Mouse (Mus musculus) lung, adult 18-20 months (tissue): ENCODE measurements around the gene Rnf19b.

Experiments used
- DNase-seq, 2 experiments: peaks; one replicate each; pipeline ENCODE4 v3.0.0; 2022; ENCODE audit warnings: mixed read lengths in 2 of 2

Rnf19b gene

GRCm38 (mm10) chr4:129120520-129121445, 62.7 kb downstream of the Rnf19b start:
- DNase-seq = peak; percentile 33 to 47

- DNase-seq = no peak
These were observed 63.6 kb downstream of the Rnf19b start, which contains the start of gene Hpca for GRCm38 (mm10) chr4:129121569-129122086. Gene Hpca (minus strand): TSS chr4:129122036.

GRCm38 (mm10) chr4:129122107-129122506, 64.0 kb downstream of the Rnf19b start:
- no peak for DNase-seq

DNA sequence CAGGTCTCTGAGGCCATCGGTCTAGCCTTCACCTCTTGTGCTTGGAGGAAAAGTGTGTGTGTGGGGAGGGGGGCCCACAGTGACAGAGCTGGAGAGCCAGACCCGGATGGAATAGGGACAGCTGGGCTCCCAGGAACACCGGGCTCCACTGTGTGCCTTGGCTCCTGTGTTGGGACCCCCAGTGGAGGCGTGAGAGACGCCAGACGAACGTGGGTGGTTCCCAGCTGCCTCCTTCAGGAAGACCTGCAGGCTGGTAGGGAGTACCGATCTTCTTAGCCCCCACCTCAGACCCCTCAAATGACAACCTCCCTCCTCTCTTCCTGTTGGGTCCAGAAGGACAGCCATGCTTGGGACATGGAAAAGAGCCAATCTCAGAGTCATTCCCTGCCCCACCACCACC, 64.6 kb downstream of the Rnf19b start:
- DNase-seq = no peak

- DNase-seq = no peak
These were observed 66.6 kb downstream of the Rnf19b start for GRCm38 (mm10) chr4:129124652-129125146.

GRCm38 (mm10) chr4:129125736-129126451, 67.8 kb downstream of the Rnf19b start:
- DNase-seq = peak; percentile 45 to 50

- no peak for DNase-seq
These were observed 70.7 kb downstream of the Rnf19b start for GRCm38 (mm10) chr4:129128582-129129338.

DNA sequence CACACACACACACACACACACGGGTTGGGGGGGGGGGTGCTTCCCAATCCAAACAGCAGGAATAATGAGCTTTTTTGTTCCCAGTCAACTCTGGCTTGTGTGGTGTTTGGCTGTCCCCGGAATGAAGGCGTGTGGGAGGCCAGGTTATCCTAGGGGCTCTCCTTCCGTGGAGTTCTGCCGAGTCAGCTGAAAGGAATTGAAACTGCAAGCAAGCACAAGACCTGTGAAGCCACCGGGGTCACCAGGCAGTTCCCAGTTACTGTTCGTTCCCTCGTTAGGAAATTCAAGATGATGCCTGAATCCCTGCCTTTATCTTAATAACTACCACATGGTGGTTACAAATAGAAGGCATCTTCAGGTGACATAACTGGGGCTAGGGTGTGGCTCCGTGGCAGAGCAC, 71.3 kb downstream of the Rnf19b start:
- no peak for DNase-seq

DNA sequence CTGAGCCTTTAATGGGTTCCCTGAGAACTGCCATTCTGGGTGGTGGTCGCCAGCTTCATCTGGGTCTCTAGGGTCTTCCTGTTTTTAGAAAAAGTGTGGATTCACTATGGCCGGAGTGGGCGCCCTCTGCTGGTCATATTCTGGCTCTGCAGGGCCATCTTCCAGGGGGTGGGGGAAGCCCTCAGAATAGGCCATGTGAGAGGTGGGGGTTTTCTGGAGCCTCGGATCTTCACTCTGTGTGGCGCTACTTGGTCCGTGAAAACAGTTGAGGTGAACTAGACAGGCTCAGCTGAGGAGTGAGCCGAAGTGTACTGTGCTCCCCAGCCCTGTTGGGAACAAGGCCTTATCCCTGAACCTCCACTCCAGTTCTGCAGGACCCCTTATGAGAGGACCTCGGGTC, 72.1 kb downstream of the Rnf19b start:
- DNase-seq = no peak

DNA sequence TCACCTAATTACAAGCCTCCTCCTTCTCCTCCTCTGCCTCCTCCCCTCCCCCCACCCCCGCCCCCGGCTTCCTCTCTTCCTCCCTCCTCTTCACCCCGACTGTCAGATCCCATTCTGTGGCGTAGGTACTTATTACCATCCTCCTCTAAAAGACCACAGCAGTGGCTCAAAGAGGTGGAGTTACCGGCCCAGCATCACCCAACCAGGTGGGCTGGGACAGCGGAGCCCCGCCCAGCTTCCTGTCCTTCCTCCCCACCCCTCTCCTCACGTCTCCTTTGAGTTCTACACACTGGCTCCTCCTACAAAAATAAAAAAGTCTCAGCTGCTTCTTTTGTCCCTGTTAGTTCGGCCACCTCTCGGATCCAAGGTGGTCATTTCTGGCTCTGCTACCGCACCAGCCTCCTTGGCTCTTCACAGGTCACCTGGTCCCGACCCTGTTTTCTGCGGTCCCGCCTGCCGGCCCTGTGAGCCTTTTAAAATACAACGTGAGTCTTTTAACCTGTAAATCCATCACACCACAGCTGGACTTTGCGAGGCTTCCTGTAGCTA, 72.8 kb downstream of the Rnf19b start:
- DNase-seq = peak; percentile 51 to 59

- peak; percentile 55 to 58 for DNase-seq
These were observed 76.9 kb downstream of the Rnf19b start for GRCm38 (mm10) chr4:129134799-129135585.
